Mouse (Mus musculus) embryonic fibroblast, embryonic 13.5 days (primary cell): ENCODE results near the gene Cracr2a. TPM values are rescaled to one million over a fixed set of nuclear protein-coding genes. Genes with fewer than 3 reads are reported as not detected.

ENCODE experiments used
- H3K27ac ChIP-seq: 2 replicates; pipeline ENCODE4 v1.5.1; 2012; ENCODE audit warnings: low read length, control low read depth, inconsistent platforms; ENCODE audit not compliant: insufficient read depth
- H3K4me1 ChIP-seq: 2 replicates; pipeline ENCODE4 v1.6.1; 2011; ENCODE audit warnings: low read length; ENCODE audit not compliant: control insufficient read depth, insufficient read depth
- H3K4me3 ChIP-seq: 2 replicates; pipeline ENCODE4 v1.5.1; 2011; ENCODE audit warnings: mild to moderate bottlenecking, control low read depth, low read length; ENCODE audit not compliant: insufficient read depth
- CTCF ChIP-seq: IDR thresholded peaks from 2 replicates; pipeline ENCODE4 v1.5.1; 2011; ENCODE audit warnings: mild to moderate bottlenecking, control low read depth, low read length, moderate library complexity, borderline replicate concordance; ENCODE audit not compliant: insufficient read depth
- POLR2A ChIP-seq: IDR thresholded peaks from 2 replicates; pipeline ENCODE4 v1.6.1; 2011; ENCODE audit warnings: low read depth, mild to moderate bottlenecking, control low read depth, low read length, moderate library complexity
- polyA plus RNA-seq: library from polyadenylated mRNA; stranded (reverse); fragments of >200 nt; gene quantifications from 2 replicates; pipeline ENCODE4 v1.2.4, GENCODE M21; 2011; ENCODE audit warnings: low read depth; ENCODE audit not compliant: missing spikeins, insufficient read length

Cracr2a gene
- polyA plus RNA-seq, 1 experiment, result 0.72 TPM

GRCm38 (mm10) chr6:127717239-127718137 lies 156.3 kb downstream of the Cracr2a start:
- H3K4me3 ChIP-seq, result no peak overlapping the region
- H3K4me1 ChIP-seq, result peaks cover 6% of the 10 kb centered on the region
- TF ChIP-seq POLR2A (no peak), CTCF (no peak)
- H3K27ac ChIP-seq, result no peak overlapping the region

DNA sequence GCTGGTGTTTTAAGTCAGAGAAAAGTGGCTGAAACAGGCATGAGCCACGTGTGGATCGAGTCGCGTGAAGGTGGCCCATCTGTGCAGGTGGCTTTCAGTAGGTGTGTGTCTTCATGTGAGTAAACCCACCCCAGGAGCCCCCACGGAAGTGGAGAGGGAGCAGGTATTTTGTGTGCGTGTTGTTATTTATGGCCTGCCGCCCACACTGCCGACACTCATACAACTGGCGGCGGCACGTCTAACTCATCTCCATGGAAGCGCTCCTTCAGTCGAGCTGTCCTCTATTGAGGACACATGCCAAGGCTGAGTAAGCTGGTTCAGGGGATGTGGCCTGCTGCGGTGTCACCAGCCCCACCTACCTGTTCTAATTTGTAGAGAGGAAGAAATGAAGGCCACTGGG lies 158.7 kb downstream of the Cracr2a start:
- Histone ChIP-seq H3K27ac (no peak overlapping the region), H3K4me3 (no peak overlapping the region), H3K4me1 (no peaks in the 10 kb centered on the region; the same call in 1 of the 2 replicates)
- TF ChIP-seq POLR2A (no peak), CTCF (no peak)

- Histone ChIP-seq H3K4me3 (no peak overlapping the region), H3K27ac (no peak overlapping the region), H3K4me1 (no peaks in the 10 kb centered on the region)
- TF ChIP-seq POLR2A (no peak), CTCF (no peak)
Observed at GRCm38 (mm10) chr6:127723126-127723525, 162.0 kb downstream of the Cracr2a start.

Other genes starting within 250 kb of the Cracr2a start
- 18.2 and 25.7 TPM in 2 replicates for gene Parp11, start 114.5 kb upstream of the Cracr2a start, polyA plus RNA-seq
- gene Prmt8, start 208.1 kb downstream of the Cracr2a start, polyA plus RNA-seq, result not detected in 2 replicates